Mouse (Mus musculus) lung, embryonic 16.5 days (tissue): ENCODE results near the gene Rex1bd. TPM values are rescaled to one million over a fixed set of nuclear protein-coding genes. Genes with fewer than 3 reads are reported as not detected.
A peak's percentile ranks its signal among the peaks of the same experiment; 100 is the strongest.

ENCODE experiments used
- ATAC-seq: fragments of 200-750 bp; cut with Nextera tagmentation; 2 replicates; pipeline ENCODE4 v1.8.0; 2017; ENCODE audit warnings: low read depth, mild to moderate bottlenecking, moderate library complexity
- H3K27ac ChIP-seq: fragments of 300-500 bp; sonication (generic); 2 replicates; pipeline ENCODE4 v1.5.1; 2014; ENCODE audit warnings: mild to moderate bottlenecking, control low read depth, low read length
- H3K27me3 ChIP-seq: fragments of 300-500 bp; sonication (generic); 2 replicates; pipeline ENCODE4 v1.6.1; 2014; ENCODE audit warnings: low read depth, low read length, mixed read lengths; ENCODE audit not compliant: control insufficient read depth, insufficient read depth
- H3K36me3 ChIP-seq: fragments of 300-500 bp; sonication (generic); 2 replicates; pipeline ENCODE4 v1.6.1; 2014; ENCODE audit warnings: low read length; ENCODE audit not compliant: control insufficient read depth, insufficient read depth
- H3K4me1 ChIP-seq: fragments of 300-500 bp; sonication (generic); replicated peaks from 2 replicates; pipeline ENCODE4 v1.6.1; 2014; ENCODE audit warnings: low read length, mixed read lengths; ENCODE audit not compliant: control insufficient read depth, insufficient read depth
- H3K4me2 ChIP-seq: fragments of 300-500 bp; sonication (generic); 2 replicates; pipeline ENCODE4 v1.6.1; 2014; ENCODE audit warnings: low read depth, low read length, control low read depth
- H3K4me3 ChIP-seq: fragments of 300-500 bp; sonication (generic); 2 replicates; pipeline ENCODE4 v1.5.1; 2014; ENCODE audit warnings: mild to moderate bottlenecking, low read length, control low read depth
- H3K9ac ChIP-seq: fragments of 300-500 bp; sonication (generic); 2 replicates; pipeline ENCODE4 v1.6.1; 2014; ENCODE audit warnings: low read length, control low read depth
- H3K9me3 ChIP-seq: fragments of 300-500 bp; sonication (generic); 2 replicates; pipeline ENCODE4 v1.6.1; 2016; ENCODE audit warnings: low read length; ENCODE audit not compliant: control insufficient read depth
- WGBS: fragments of 180-500 bp; shearing (Covaris S2); extraction: QIAGEN DNeasy Blood & Tissue Kit; methylation state at CpG from one replicate; pipeline ENCODE4 v1.1.7; 2014; 5-methylcytosine and 5-hydroxymethylcytosine counted together
- polyA plus RNA-seq: library from polyadenylated mRNA; unstranded; fragments of >200 nt; fragmentation: Nextera tagmentation; extraction: Ambion mirVana; gene quantifications from 2 replicates; pipeline ENCODE4 v1.2.1, GENCODE M21; 2015

Gene Rex1bd
- polyA plus RNA-seq = 125 and 133 TPM in 2 replicates

DNA sequence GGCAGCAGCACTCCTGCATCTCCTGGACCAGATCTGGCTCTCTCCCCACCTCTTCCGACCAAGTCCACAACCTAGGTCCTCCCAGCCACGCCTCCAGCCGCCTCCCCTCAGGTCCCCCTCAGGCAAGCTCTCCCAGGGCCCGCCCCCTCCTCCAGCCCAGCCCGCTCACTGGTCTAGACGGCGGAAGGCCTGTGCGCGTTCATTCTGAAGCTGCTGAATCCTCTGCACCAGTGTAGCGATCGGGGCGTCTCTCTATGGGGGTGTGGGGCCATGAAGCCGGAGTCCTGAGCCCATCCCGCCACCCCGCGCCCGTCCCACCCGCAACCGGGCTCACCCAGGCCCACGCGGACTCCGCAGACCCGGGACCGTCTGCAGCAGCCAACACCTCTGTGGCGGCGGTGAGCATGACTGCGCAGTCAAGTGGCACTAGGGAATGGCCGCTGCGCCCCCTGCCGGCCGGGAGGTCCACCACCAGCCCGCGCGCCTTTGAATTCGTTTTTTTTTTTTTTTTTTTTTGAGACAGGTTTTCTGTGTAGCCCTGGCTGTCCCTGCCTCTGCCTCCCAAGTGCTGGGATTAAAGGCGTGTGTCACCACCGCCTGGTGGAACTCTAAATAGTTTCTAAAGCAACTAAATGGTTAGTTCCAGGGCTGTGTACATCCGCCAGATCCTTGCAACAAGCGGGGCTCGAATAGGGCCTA lies at the start of gene Rex1bd:
Gene Rex1bd, minus strand, starts transcription at position 425 of the 699 bp plus-strand sequence.
- H3K4me2 ChIP-seq = peak within 1 kb of the TSS; percentile 88
- peak; percentile 88 for ATAC-seq
- 2% methylated on average over 35 of the region's 40 CpGs for WGBS
- H3K27ac ChIP-seq = peak within 1 kb of the TSS; percentile 88
- no peaks in the 10 kb centered on the region for H3K9me3 ChIP-seq
- H3K9ac ChIP-seq = peak within 1 kb of the TSS; percentile 96
- peaks cover 18% of the 10 kb centered on the region for H3K36me3 ChIP-seq
- H3K4me3 ChIP-seq = peak within 1 kb of the TSS; percentile 78
- H3K27me3 ChIP-seq = peaks cover 11% of the 10 kb centered on the region; the same call in 1 of the 2 replicates
- peaks cover 45% of the 10 kb centered on the region for H3K4me1 ChIP-seq

GRCm38 (mm10) chr8:70555079-70555747 lies 48.7 kb upstream of the Rex1bd start:
- Histone ChIP-seq H3K27ac (no peak overlapping the region), H3K4me3 (no peak overlapping the region), H3K9me3 (no peaks in the 10 kb centered on the region), H3K9ac (no peak overlapping the region), H3K4me2 (no peak overlapping the region), H3K4me1 (peaks cover 46% of the 10 kb centered on the region), H3K27me3 (no peaks in the 10 kb centered on the region), H3K36me3 (no peaks in the 10 kb centered on the region)
- 86% methylated on average over 4 of the region's 4 CpGs for WGBS
- ATAC-seq = no peak

GRCm38 (mm10) chr8:70553740-70554139 lies 47.2 kb upstream of the Rex1bd start:
- Histone ChIP-seq H3K4me3 (no peak overlapping the region), H3K27me3 (no peaks in the 10 kb centered on the region), H3K4me1 (peaks cover 36% of the 10 kb centered on the region), H3K9ac (no peak overlapping the region), H3K27ac (peak overlapping the region; percentile 24; the same call in 1 of the 2 replicates), H3K36me3 (no peaks in the 10 kb centered on the region), H3K4me2 (no peak overlapping the region), H3K9me3 (no peaks in the 10 kb centered on the region)
- ATAC-seq = peak; percentile 57; the same call in 1 of the 2 replicates

DNA sequence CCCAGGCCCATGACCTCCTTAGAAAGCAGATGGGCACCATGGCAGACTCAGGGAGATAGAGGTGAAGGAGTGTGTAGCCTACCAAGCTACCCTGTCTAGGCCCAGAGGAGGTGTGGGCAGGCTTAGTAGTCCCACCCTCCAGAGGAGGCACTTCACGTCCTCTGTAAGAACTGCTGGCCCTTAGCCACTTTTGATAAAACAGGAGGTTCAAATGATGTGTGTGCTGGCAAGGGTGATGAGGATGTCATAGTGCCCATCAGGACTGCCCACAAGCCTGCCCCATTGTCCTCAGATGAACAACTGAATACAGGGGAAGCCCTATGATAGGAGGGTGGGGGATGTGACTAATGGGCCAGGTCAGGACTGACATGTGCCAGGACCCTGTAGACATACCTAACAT lies 46.3 kb upstream of the Rex1bd start:
- Histone ChIP-seq H3K27ac (no peak overlapping the region), H3K4me1 (peaks cover 35% of the 10 kb centered on the region), H3K27me3 (no peaks in the 10 kb centered on the region), H3K4me3 (no peak overlapping the region), H3K4me2 (no peak overlapping the region), H3K36me3 (no peaks in the 10 kb centered on the region), H3K9ac (no peak overlapping the region; the same call in 1 of the 2 replicates), H3K9me3 (no peaks in the 10 kb centered on the region)
- 9% methylated on average over 1 of the region's 1 CpGs for WGBS
- 0 out of 2 replicates have a peak, but pooled peaks have one; percentile 34 for ATAC-seq

DNA sequence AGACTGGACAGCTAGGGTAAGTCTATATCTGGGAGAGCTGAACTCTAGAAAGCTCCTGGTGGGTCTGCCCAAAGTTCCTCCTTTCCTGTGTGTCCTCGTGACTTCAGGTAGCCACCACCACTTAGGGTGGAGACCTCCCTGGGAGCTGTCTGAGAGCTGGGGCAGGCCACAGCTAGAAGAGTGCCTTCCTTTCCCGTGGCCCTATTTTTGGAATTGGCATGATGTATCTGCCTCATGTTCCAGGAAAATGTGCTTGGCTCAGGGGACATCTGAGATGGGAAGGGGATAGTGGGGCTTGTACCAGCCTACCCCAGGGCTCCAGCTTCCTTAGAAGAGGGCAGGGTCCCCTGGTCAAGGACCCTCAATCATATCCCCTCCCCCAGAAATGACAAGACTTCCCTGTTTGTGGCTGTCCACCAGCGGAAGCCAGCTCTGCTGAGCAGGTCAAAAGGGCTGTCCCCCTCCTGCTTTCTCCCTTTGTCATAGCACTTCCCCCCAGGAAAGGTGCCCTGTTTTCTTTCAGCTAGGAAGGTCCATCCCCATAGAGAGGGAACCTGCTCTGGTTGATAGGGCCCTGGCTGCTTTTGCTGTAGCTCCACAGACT lies 45.1 kb upstream of the Rex1bd start:
- no peak overlapping the region for H3K4me2 ChIP-seq
- ATAC-seq = no peak
- no peak overlapping the region for H3K27ac ChIP-seq
- H3K4me3 ChIP-seq = no peak overlapping the region
- H3K36me3 ChIP-seq = no peaks in the 10 kb centered on the region
- no peaks in the 10 kb centered on the region for H3K9me3 ChIP-seq
- 45% methylated on average over 3 of the region's 3 CpGs for WGBS
- no peaks in the 10 kb centered on the region for H3K27me3 ChIP-seq
- 0 out of 2 replicates have a peak overlapping the region, but pooled peaks have one; percentile 26 for H3K9ac ChIP-seq
- H3K4me1 ChIP-seq = peaks cover 35% of the 10 kb centered on the region

DNA sequence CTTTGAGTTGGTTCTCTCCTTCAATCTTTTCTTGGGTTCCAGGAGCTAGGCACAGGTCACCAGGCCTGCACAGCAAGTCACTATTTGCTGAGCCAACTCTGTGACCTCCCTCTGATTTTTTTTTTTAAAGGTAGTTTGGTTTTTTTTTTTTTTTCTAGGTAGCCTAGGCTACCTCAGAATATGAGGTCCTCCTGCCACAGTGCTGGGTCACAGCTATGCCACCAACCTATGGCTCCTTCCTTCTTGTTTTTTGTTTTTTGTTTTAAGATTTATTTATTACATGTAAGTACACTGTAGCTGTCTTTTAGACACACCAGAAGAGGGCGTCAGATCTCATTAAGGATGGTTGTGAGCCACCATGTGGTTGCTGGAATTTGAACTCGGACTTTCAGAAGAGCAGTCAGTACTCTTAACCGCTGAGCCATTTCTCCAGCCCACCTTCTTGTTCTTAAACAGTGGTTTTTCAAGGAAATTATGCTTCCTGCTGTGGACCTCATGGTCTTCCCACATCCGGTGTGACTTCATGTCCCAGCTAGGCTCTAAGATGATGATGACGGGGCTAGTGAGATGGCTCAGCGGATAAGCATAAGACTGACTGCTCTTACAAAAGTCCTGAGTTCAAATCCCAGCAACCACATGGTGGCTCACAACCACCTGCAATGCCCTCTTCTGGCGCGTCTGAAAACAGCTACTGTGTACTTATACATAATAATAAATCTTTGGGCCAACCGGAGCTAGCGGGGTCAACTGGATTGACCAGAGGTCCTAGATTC lies 43.0 kb upstream of the Rex1bd start:
- peaks cover 35% of the 10 kb centered on the region for H3K4me1 ChIP-seq
- no peaks in the 10 kb centered on the region for H3K9me3 ChIP-seq
- no peak overlapping the region for H3K4me3 ChIP-seq
- H3K4me2 ChIP-seq = no peak overlapping the region
- no peaks in the 10 kb centered on the region for H3K27me3 ChIP-seq
- no peak overlapping the region for H3K27ac ChIP-seq
- no peaks in the 10 kb centered on the region for H3K36me3 ChIP-seq
- WGBS = 86% methylated on average over 10 of the region's 10 CpGs
- no peak for ATAC-seq
- H3K9ac ChIP-seq = no peak overlapping the region

DNA sequence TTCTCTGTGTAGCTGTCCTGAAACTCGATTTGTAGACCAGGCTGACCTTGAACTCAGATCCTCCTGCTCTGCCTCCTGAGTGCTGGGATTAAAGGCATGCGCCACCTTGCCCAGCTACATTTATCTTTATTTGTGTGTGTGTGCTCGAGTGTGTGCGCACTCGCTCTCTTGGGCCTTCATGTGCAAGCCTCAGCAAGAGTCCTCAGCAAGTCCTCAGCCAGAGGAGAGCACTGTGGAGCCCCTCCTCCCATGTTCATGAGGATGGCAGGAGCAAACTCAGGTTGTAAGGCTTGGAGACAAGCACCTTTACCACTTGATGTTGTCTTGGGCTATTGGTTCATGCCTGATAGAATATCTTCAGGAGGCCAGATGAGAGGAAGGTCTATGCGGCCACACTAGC lies 41.2 kb upstream of the Rex1bd start:
- H3K27me3 ChIP-seq = no peaks in the 10 kb centered on the region
- no peak overlapping the region for H3K4me3 ChIP-seq
- H3K27ac ChIP-seq = no peak overlapping the region; the same call in 1 of the 2 replicates
- H3K4me2 ChIP-seq = no peak overlapping the region
- H3K9ac ChIP-seq = no peak overlapping the region
- no peaks in the 10 kb centered on the region for H3K9me3 ChIP-seq
- H3K4me1 ChIP-seq = peaks cover 20% of the 10 kb centered on the region
- WGBS = 70% methylated on average over 6 of the region's 6 CpGs
- ATAC-seq = no peak
- no peaks in the 10 kb centered on the region for H3K36me3 ChIP-seq

DNA sequence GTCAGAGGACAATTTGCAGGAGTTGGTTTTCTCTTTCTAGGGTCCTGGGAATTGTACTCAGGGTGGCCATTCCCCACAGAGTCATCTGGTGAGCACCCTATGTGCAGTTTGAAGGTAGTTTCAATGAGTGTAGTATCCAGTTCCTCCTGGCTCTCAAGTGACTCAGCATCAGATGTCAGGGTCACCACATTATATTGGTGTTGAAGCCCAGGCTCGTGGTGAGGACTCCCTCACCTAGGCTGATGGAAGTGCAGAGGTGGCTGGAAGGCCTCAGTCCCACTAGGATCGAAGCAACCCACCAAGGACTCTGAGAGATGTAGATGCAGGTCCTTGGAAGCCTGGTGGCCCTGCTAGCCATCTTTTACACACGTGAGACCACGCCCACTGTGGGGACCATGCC lies 39.9 kb upstream of the Rex1bd start:
- Histone ChIP-seq H3K36me3 (no peaks in the 10 kb centered on the region), H3K4me2 (no peak overlapping the region), H3K27ac (no peak overlapping the region), H3K27me3 (no peaks in the 10 kb centered on the region), H3K9me3 (no peaks in the 10 kb centered on the region), H3K4me1 (peaks cover 7% of the 10 kb centered on the region), H3K4me3 (no peak overlapping the region), H3K9ac (no peak overlapping the region)
- no peak for ATAC-seq
- WGBS = 76% methylated on average over 4 of the region's 4 CpGs
